Mouse (Mus musculus): Measurements from ENCODE around the gene Ak4. TPM values are rescaled to one million over a fixed set of nuclear protein-coding genes. Genes with fewer than 3 reads are reported as not detected.
"Not testable (repeated sequence)": the region's sequence is repeated elsewhere in the genome, so short reads cannot be mapped to it uniquely, and the experiment has no call there.

Ak4 gene
- polyA plus RNA-seq, 1 experiment from 2014 or later = 8.8 TPM

- Histone ChIP-seq H3K4me3 (replicated peaks; ENCODE audit: low read length) (no peak overlapping the region), H3K27me3 (replicated peaks; ENCODE audit: control insufficient read depth, insufficient read depth, low read length) (no peaks in the 10 kb centered on the region), H3K27ac (ENCODE audit: low read length) (no peak overlapping the region), H3K4me1 (replicated peaks; ENCODE audit: control insufficient read depth, insufficient read depth, low read length) (no peaks in the 10 kb centered on the region), H3K9me3 (ENCODE audit: control insufficient read depth, low read length) (no peaks in the 10 kb centered on the region), H3K4me2 (ENCODE audit: low read length) (no peak overlapping the region), H3K36me3 (ENCODE audit: control insufficient read depth, insufficient read depth) (no peaks in the 10 kb centered on the region), H3K9ac (replicated peaks; ENCODE audit: low read depth, low read length) (no peak overlapping the region)
- ATAC-seq = no peak
- 90% methylated on average over 8 of the region's 8 CpGs for WGBS
Measured at GRCm38 (mm10) chr4:101388246-101388645, 30.8 kb upstream of the Ak4 start.

DNA sequence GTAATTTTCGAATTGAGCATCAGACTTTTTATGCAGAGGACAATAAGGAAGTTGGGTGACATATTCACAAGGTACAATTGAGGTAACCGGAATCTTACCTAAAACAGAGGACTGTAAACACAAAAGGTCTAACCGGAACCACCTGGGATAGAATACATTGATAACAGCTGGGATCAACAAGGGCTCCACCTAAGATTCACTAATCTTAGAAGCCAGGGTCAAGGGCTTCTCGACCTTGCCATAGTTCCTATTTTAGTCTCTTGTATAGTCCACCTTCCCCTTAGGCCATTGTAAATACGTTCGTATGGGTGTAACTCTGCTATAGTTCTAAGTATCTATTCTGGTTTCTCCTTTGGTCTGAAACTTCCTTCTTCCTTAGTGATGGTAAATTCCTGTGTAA is 30.4 kb upstream of the Ak4 start:
- not testable (repeated sequence) for H3K4me1 ChIP-seq (replicated peaks; ENCODE audit: control insufficient read depth, insufficient read depth, low read length); ATAC-seq; H3K9ac ChIP-seq (replicated peaks; ENCODE audit: low read depth, low read length); H3K4me3 ChIP-seq (replicated peaks; ENCODE audit: low read length); H3K36me3 ChIP-seq (ENCODE audit: control insufficient read depth, insufficient read depth); H3K4me2 ChIP-seq (ENCODE audit: low read length); H3K27me3 ChIP-seq (replicated peaks; ENCODE audit: control insufficient read depth, insufficient read depth, low read length); H3K9me3 ChIP-seq (ENCODE audit: control insufficient read depth, low read length); H3K27ac ChIP-seq (ENCODE audit: low read length)
- WGBS = 81% methylated on average over 6 of the region's 6 CpGs

DNA sequence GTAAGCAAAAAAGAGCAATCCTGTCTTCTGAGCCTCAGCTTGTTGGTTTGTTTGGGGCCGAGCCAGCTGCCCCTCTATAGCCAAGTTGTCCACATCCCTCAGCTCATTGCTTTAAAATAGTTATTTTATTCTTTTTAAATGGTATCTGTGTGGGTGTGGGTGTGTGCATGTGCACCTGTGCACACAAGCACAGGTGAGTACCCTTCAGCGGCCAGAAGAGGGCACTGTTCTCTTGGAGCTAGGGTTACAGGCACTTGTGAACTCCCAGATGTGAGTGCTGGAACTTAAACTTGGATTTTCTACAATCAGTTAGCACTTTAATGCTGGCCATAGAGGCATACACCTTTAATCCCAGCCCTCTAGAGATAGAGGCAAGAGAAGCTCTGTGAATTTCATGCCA is 26.8 kb upstream of the Ak4 start:
- no peak overlapping the region for H3K4me2 ChIP-seq (ENCODE audit: low read length)
- no peaks in the 10 kb centered on the region for H3K4me1 ChIP-seq (replicated peaks; ENCODE audit: control insufficient read depth, insufficient read depth, low read length)
- ATAC-seq = no peak
- no peaks in the 10 kb centered on the region for H3K27me3 ChIP-seq (replicated peaks; ENCODE audit: control insufficient read depth, insufficient read depth, low read length)
- H3K36me3 ChIP-seq (ENCODE audit: control insufficient read depth, insufficient read depth) = no peaks in the 10 kb centered on the region
- 48% methylated on average over 2 of the region's 2 CpGs for WGBS
- no peak overlapping the region for H3K4me3 ChIP-seq (replicated peaks; ENCODE audit: low read length)
- H3K9me3 ChIP-seq (ENCODE audit: control insufficient read depth, low read length) = no peaks in the 10 kb centered on the region
- no peak overlapping the region for H3K9ac ChIP-seq (replicated peaks; ENCODE audit: low read depth, low read length)
- no peak overlapping the region for H3K27ac ChIP-seq (ENCODE audit: low read length)

DNA sequence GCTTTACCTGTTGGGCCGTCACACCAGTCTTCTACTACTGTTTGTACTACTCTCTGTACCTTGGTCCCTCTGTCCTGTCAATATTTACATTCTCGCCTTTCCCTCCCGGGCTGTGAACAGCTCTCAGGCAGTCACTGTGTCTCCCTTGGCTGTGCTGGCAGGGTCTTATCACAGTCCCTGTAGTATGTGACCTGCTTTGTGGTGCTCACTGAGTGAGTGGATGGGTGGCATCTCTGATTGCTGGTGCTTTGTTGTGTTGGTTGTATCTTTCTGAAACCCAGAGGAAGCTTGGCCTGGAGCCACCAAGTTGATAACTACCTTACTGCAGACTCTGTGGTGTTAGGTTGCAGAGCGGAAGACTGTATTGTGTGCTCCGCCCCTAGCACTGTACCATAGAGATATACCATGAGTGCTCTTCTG is 25.8 kb upstream of the Ak4 start:
- H3K4me1 ChIP-seq (replicated peaks; ENCODE audit: control insufficient read depth, insufficient read depth, low read length) = no peaks in the 10 kb centered on the region
- H3K36me3 ChIP-seq (ENCODE audit: control insufficient read depth, insufficient read depth) = no peaks in the 10 kb centered on the region
- H3K4me2 ChIP-seq (ENCODE audit: low read length) = no peak overlapping the region
- ATAC-seq = no peak
- no peak overlapping the region for H3K4me3 ChIP-seq (replicated peaks; ENCODE audit: low read length)
- no peaks in the 10 kb centered on the region for H3K9me3 ChIP-seq (ENCODE audit: control insufficient read depth, low read length)
- 80% methylated on average over 5 of the region's 5 CpGs for WGBS
- no peak overlapping the region for H3K27ac ChIP-seq (ENCODE audit: low read length)
- no peak overlapping the region for H3K9ac ChIP-seq (replicated peaks; ENCODE audit: low read depth, low read length)
- H3K27me3 ChIP-seq (replicated peaks; ENCODE audit: control insufficient read depth, insufficient read depth, low read length) = no peaks in the 10 kb centered on the region

DNA sequence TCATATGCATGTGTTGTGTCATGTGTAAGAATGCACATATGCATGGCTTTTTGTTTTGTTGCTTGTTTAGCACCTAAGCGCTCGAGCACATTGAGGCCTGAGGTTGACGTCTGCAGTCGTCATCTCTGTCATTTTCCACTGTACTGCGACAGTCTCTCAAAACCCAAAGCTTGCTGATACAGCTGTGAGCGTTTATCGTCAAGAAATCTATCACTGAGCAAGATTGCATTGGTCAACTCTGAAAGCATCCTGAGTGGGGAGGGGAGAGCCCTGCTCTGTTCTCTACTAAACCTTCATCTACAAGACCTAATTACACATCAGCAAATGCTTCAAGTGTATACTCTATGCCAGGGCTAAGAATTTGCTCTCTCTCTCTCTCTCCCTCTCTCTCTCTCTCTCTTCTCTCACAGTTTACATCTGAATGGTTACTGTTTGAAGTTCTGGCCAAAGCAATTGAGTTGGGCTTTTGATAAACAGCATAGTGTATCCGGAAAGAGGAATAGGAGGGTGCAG is 24.0 kb upstream of the Ak4 start:
- Histone ChIP-seq H3K36me3 (ENCODE audit: control insufficient read depth, insufficient read depth) (no peaks in the 10 kb centered on the region), H3K4me2 (ENCODE audit: low read length) (no peak overlapping the region), H3K27me3 (replicated peaks; ENCODE audit: control insufficient read depth, insufficient read depth, low read length) (no peaks in the 10 kb centered on the region), H3K27ac (ENCODE audit: low read length) (no peak overlapping the region), H3K4me3 (replicated peaks; ENCODE audit: low read length) (no peak overlapping the region), H3K9ac (replicated peaks; ENCODE audit: low read depth, low read length) (no peak overlapping the region), H3K4me1 (replicated peaks; ENCODE audit: control insufficient read depth, insufficient read depth, low read length) (no peaks in the 10 kb centered on the region), H3K9me3 (ENCODE audit: control insufficient read depth, low read length) (no peaks in the 10 kb centered on the region)
- no peak for ATAC-seq
- WGBS = 77% methylated on average over 8 of the region's 8 CpGs

- 82% methylated on average over 4 of the region's 4 CpGs for WGBS
- ATAC-seq = no peak
Measured at GRCm38 (mm10) chr4:101400025-101400594, 19.0 kb upstream of the Ak4 start.

GRCm38 (mm10) chr4:101401945-101402344 is 17.1 kb upstream of the Ak4 start:
- H3K4me1 ChIP-seq (replicated peaks; ENCODE audit: control insufficient read depth, insufficient read depth, low read length) = peaks cover 7% of the 10 kb centered on the region
- H3K4me3 ChIP-seq (replicated peaks; ENCODE audit: low read length) = no peak overlapping the region
- no peak overlapping the region for H3K27ac ChIP-seq (ENCODE audit: low read length)
- H3K9ac ChIP-seq (replicated peaks; ENCODE audit: low read depth, low read length) = no peak overlapping the region
- H3K4me2 ChIP-seq (ENCODE audit: low read length) = no peak overlapping the region
- no peaks in the 10 kb centered on the region for H3K27me3 ChIP-seq (replicated peaks; ENCODE audit: control insufficient read depth, insufficient read depth, low read length)
- 74% methylated on average over 1 of the region's 1 CpGs for WGBS
- ATAC-seq = no peak
- no peaks in the 10 kb centered on the region for H3K36me3 ChIP-seq (ENCODE audit: control insufficient read depth, insufficient read depth)
- no peaks in the 10 kb centered on the region for H3K9me3 ChIP-seq (ENCODE audit: control insufficient read depth, low read length)

More at GRCm38 (mm10) chr4:101400025-101400594, 19.0 kb upstream of the Ak4 start:
- Histone ChIP-seq H3K27ac (ENCODE audit: low read length) (no peak overlapping the region), H3K9me3 (ENCODE audit: control insufficient read depth, low read length) (no peaks in the 10 kb centered on the region), H3K36me3 (ENCODE audit: control insufficient read depth, insufficient read depth) (no peaks in the 10 kb centered on the region), H3K4me3 (replicated peaks; ENCODE audit: low read length) (no peak overlapping the region), H3K9ac (replicated peaks; ENCODE audit: low read depth, low read length) (no peak overlapping the region), H3K4me2 (ENCODE audit: low read length) (no peak overlapping the region), H3K27me3 (replicated peaks; ENCODE audit: control insufficient read depth, insufficient read depth, low read length) (no peaks in the 10 kb centered on the region), H3K4me1 (replicated peaks; ENCODE audit: control insufficient read depth, insufficient read depth, low read length) (peaks cover 6% of the 10 kb centered on the region)

DNA sequence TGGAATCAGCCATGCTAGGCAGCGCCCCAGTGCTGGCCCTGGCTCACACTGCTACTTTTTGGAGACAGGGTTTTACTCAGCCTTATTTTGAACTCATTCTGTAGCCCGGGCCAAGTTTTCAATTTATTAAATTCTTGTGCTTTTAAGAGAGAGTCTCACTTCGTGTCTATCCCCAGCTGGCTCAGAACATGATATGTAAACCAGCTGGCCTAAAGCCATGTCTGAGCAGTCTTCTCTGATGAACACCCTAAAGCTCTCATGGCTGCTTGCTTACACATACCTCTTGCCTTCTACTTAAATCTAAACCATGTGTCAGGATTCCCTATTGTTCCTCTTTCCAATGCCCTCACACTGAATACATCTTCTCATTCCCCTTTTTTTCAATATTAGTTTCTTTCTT is 14.2 kb upstream of the Ak4 start:
- Histone ChIP-seq H3K4me2 (ENCODE audit: low read length) (no peak overlapping the region), H3K9ac (replicated peaks; ENCODE audit: low read depth, low read length) (no peak overlapping the region), H3K27ac (ENCODE audit: low read length) (no peak overlapping the region), H3K4me3 (replicated peaks; ENCODE audit: low read length) (no peak overlapping the region), H3K36me3 (ENCODE audit: control insufficient read depth, insufficient read depth) (no peaks in the 10 kb centered on the region), H3K27me3 (replicated peaks; ENCODE audit: control insufficient read depth, insufficient read depth, low read length) (no peaks in the 10 kb centered on the region), H3K4me1 (replicated peaks; ENCODE audit: control insufficient read depth, insufficient read depth, low read length) (peaks cover 7% of the 10 kb centered on the region), H3K9me3 (ENCODE audit: control insufficient read depth, low read length) (no peaks in the 10 kb centered on the region)
- 52% methylated on average over 3 of the region's 3 CpGs for WGBS
- peak; percentile 84 for ATAC-seq

DNA sequence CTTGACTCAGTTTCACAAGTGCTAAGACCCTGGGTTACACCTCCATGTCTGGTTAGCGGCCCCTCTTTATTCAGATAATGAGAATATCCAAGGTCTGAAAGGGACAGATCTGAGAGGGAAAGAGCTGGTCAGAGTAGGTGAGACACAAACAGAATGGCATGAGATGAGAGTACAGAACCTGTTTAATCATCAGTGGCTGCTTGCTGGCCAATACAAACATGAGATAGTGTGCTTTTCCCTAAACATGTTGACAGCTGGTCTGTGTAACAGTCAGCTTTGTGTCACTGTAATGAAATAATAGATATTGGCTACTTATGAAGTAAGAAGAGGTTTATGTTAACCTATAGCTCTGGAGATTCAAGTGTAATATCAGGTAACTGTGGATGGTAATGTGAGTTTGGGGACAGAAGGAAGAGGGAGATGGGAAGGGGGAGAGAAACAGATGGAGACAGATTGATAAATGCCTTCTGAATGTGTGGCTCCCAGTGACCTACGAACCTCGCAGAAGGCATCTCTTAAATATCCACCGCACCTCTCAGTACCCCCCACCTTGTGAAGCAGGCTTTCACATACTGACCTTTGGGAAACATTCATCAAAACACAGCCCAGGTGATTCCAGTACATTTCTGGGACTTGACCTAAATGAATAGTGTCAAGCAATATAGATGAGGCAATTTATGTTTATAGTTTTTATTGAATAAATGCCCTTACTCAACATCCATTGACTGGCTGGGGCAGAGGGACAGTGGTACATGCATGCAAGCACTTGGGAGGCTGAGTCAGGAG is 12.5 kb upstream of the Ak4 start:
- Histone ChIP-seq H3K9me3 (ENCODE audit: control insufficient read depth, low read length) (no peaks in the 10 kb centered on the region), H3K27me3 (replicated peaks; ENCODE audit: control insufficient read depth, insufficient read depth, low read length) (no peaks in the 10 kb centered on the region)

More for the DNA sequence above, 12.5 kb upstream of the Ak4 start:
- H3K4me2 ChIP-seq (ENCODE audit: low read length) = no peak overlapping the region
- H3K36me3 ChIP-seq (ENCODE audit: control insufficient read depth, insufficient read depth) = no peaks in the 10 kb centered on the region
- H3K9ac ChIP-seq (replicated peaks; ENCODE audit: low read depth, low read length) = no peak overlapping the region
- ATAC-seq = no peak
- no peak overlapping the region for H3K4me3 ChIP-seq (replicated peaks; ENCODE audit: low read length)
- peaks cover 7% of the 10 kb centered on the region for H3K4me1 ChIP-seq (replicated peaks; ENCODE audit: control insufficient read depth, insufficient read depth, low read length)
- no peak overlapping the region for H3K27ac ChIP-seq (ENCODE audit: low read length)
- WGBS = 94% methylated on average over 4 of the region's 4 CpGs
